8 mouse cellular contexts compared by ENCODE assay signal in genomic region chr16:11322409-11323323, GRCm38 (mm10). TPM values are rescaled to one million over a fixed set of nuclear protein-coding genes. Genes with fewer than 3 reads are reported as not detected.
A peak's percentile ranks its signal among the peaks of the same experiment; 100 is the strongest.
DNase-seq lines count a peak whose midpoint lies in the region; ATAC-seq and TF ChIP-seq lines count a peak whose summit lies in the region.

TSS of gene Snx29 (plus strand) at chr16:11322908.

- no peaks in the 10 kb centered on the region for H3K9me3 ChIP-seq in embryonic facial prominence, embryonic 15.5 days (replicated peaks)
- H3K9me3 ChIP-seq in kidney, embryonic 14.5 days (ENCODE audit: control insufficient read depth, low read length) = no peaks in the 10 kb centered on the region
- H3K9me3 ChIP-seq in limb, embryonic 15.5 days = no peaks in the 10 kb centered on the region

- no peak for TF ChIP-seq CTCF in bone marrow, adult 2 months (IDR thresholded peaks at IDR 0.05; ENCODE audit: control insufficient read depth, insufficient read depth, low read length)

- peak; percentile 70; the same call in 1 of the 2 replicates for TF ChIP-seq POLR2A in bone marrow, adult 2 months (IDR thresholded peaks at IDR 0.05; ENCODE audit: borderline replicate concordance, control insufficient read depth, low read depth, low read length)

- 6% methylated on average over 55 of the region's 61 CpGs for WGBS in bone marrow, adult 2 months
- 4% methylated on average over 60 of the region's 61 CpGs for WGBS in embryonic facial prominence, embryonic 15.5 days
- WGBS in kidney, embryonic 14.5 days = 4% methylated on average over 59 of the region's 61 CpGs
- 4% methylated on average over 61 of the region's 61 CpGs for WGBS in limb, embryonic 15.5 days

- H3K9ac ChIP-seq in embryonic facial prominence, embryonic 15.5 days = peak within 1 kb of the TSS; percentile 81
- H3K9ac ChIP-seq in kidney, embryonic 14.5 days (ENCODE audit: low read depth, low read length) = peak within 1 kb of the TSS; percentile 86
- peak within 1 kb of the TSS; percentile 87 for H3K9ac ChIP-seq in limb, embryonic 15.5 days

- H3K4me3 ChIP-seq in bone marrow, adult 2 months (replicated peaks; ENCODE audit: control insufficient read depth, low read depth, low read length) = peak within 1 kb of the TSS; percentile 78
- H3K4me3 ChIP-seq in embryonic facial prominence, embryonic 15.5 days (replicated peaks) = peak within 1 kb of the TSS; percentile 88
- H3K4me3 ChIP-seq in kidney, embryonic 14.5 days (ENCODE audit: low read length) = peak within 1 kb of the TSS; percentile 84
- peak within 1 kb of the TSS; percentile 86 for H3K4me3 ChIP-seq in limb, embryonic 15.5 days

- peak; percentile 96 for ATAC-seq in embryonic facial prominence, embryonic 15.5 days (ENCODE audit: insufficient number of reproducible peaks, low FRiP score, low TSS enrichment, low read depth)
- peak; percentile 98 for ATAC-seq in kidney, embryonic 14.5 days (ENCODE audit: low FRiP score, low TSS enrichment)
- ATAC-seq in limb, embryonic 15.5 days (ENCODE audit: insufficient number of reproducible peaks, low FRiP score, low TSS enrichment, low read depth) = peak; percentile 91

- DNase-seq in 416B (ENCODE audit: low read depth) = peak; percentile 87
- peak; percentile 94 to 97 for DNase-seq in heart, adult 9 months (ENCODE audit: low spot score in 2 of 2)
- DNase-seq in monocyte, adult 2 months (ENCODE audit: low read depth in 1 of 2, low spot score in 2 of 2) = peak; percentile 87 to 96
- peak; percentile 95 to 97 for DNase-seq in spleen, postnatal 36 days (ENCODE audit: low spot score in 2 of 2)

- H3K27ac ChIP-seq in bone marrow, adult 2 months (ENCODE audit: control insufficient read depth, insufficient read depth, low read depth, low read length, poor library complexity) = peak within 1 kb of the TSS; percentile 37
- H3K27ac ChIP-seq in embryonic facial prominence, embryonic 15.5 days (replicated peaks) = peak within 1 kb of the TSS; percentile 87
- peak within 1 kb of the TSS; percentile 76 for H3K27ac ChIP-seq in kidney, embryonic 14.5 days (ENCODE audit: low read depth, low read length)
- peak within 1 kb of the TSS; percentile 88 for H3K27ac ChIP-seq in limb, embryonic 15.5 days

- H3K4me1 ChIP-seq in bone marrow, adult 2 months (ENCODE audit: control insufficient read depth, insufficient read depth, low read length) = peaks cover 2% of the 10 kb centered on the region; the same call in 1 of the 2 replicates
- H3K4me1 ChIP-seq in embryonic facial prominence, embryonic 15.5 days = peaks cover 9% of the 10 kb centered on the region
- peaks cover 4% of the 10 kb centered on the region; the same call in 1 of the 2 replicates for H3K4me1 ChIP-seq in kidney, embryonic 14.5 days (ENCODE audit: control insufficient read depth, insufficient read depth, low read length)
- peaks cover 15% of the 10 kb centered on the region for H3K4me1 ChIP-seq in limb, embryonic 15.5 days

- no peaks in the 10 kb centered on the region for H3K36me3 ChIP-seq in embryonic facial prominence, embryonic 15.5 days
- H3K36me3 ChIP-seq in kidney, embryonic 14.5 days (ENCODE audit: control insufficient read depth, insufficient read depth, low read length) = no peaks in the 10 kb centered on the region
- H3K36me3 ChIP-seq in limb, embryonic 15.5 days = no peaks in the 10 kb centered on the region

- peak within 1 kb of the TSS; percentile 86 for H3K4me2 ChIP-seq in embryonic facial prominence, embryonic 15.5 days (replicated peaks)
- peak within 1 kb of the TSS; percentile 82 for H3K4me2 ChIP-seq in kidney, embryonic 14.5 days (replicated peaks; ENCODE audit: low read depth, low read length)
- H3K4me2 ChIP-seq in limb, embryonic 15.5 days = peak within 1 kb of the TSS; percentile 80

- H3K27me3 ChIP-seq in embryonic facial prominence, embryonic 15.5 days = no peaks in the 10 kb centered on the region
- H3K27me3 ChIP-seq in kidney, embryonic 14.5 days (ENCODE audit: control insufficient read depth, insufficient read depth, low read length) = no peaks in the 10 kb centered on the region
- H3K27me3 ChIP-seq in limb, embryonic 15.5 days = no peaks in the 10 kb centered on the region

RNA-seq across cellular contexts. Expression of gene Snx29, which starts in this region (rescaled TPM):
- polyA plus RNA-seq in bone marrow, adult 2 months (2011; ENCODE audit: insufficient read depth, insufficient read length, low replicate concordance, missing spikeins) = 14.5 and 24.4 TPM in 2 replicates
- 14.2 and 15.1 TPM in 2 replicates for polyA plus RNA-seq in embryonic facial prominence, embryonic 15.5 days (2015; fragmentation: Nextera tagmentation; extraction: Ambion mirVana)
- 8.6 and 17.7 TPM in 2 replicates for polyA plus RNA-seq in kidney, embryonic 14.5 days (2014; fragmentation: Nextera tagmentation; extraction: Ambion mirVana)
- 13.2 and 14.3 TPM in 2 replicates for polyA plus RNA-seq in limb, embryonic 15.5 days (2015; fragmentation: Nextera tagmentation; extraction: Ambion mirVana)

Comparison
In these comparisons a context has a peak if more than half of its experiments do, and no peak if none do; other contexts are left out.
1. Peak in every context shown above with its lines: DNase-seq, ATAC-seq, H3K4me3 ChIP-seq and H3K27ac ChIP-seq.
2. H3K27ac ChIP-seq: peak in every context shown above with its lines; median percentile 88 in limb, embryonic 15.5 days; 87 in embryonic facial prominence, embryonic 15.5 days; 76 in kidney, embryonic 14.5 days; 37 in bone marrow, adult 2 months.